Mouse (Mus musculus) MEL (cell line): ENCODE data around the gene 4930415O20Rik. TPM values are rescaled to one million over a fixed set of nuclear protein-coding genes. Genes with fewer than 3 reads are reported as not detected.

Experiments used
- DNase-seq: peaks from one replicate; pipeline ENCODE4 v3.0.0; 2011; ENCODE audit warnings: low read depth, low spot score
- H3K27ac ChIP-seq: 2 replicates; pipeline ENCODE4 v1.5.1; 2012; ENCODE audit warnings: low read depth, mild to moderate bottlenecking, control low read depth, low read length, moderate library complexity; ENCODE audit not compliant: control insufficient read depth
- H3K27me3 ChIP-seq, 2 experiments: fragments of 150-350 bp in 1 of 2; sonication (generic) in 1 of 2; 2 replicates each; pipeline ENCODE4 v1.6.1; 2012; ENCODE audit warnings: low read length in 2 of 2, mild to moderate bottlenecking in 2 of 2, improper control_type of control experiment in 1 of 2, moderate library complexity in 1 of 2; ENCODE audit not compliant: insufficient read depth in 2 of 2, control insufficient read depth in 1 of 2
- H3K36me3 ChIP-seq, 2 experiments: 2 replicates each; pipeline ENCODE4 v1.6.1; 2012 to 2014; ENCODE audit warnings: low read length in 2 of 2, improper control_type of control experiment in 1 of 2, inconsistent platforms in 1 of 2, mild to moderate bottlenecking in 1 of 2; ENCODE audit not compliant: insufficient read depth in 2 of 2, control insufficient read depth in 1 of 2
- H3K4me1 ChIP-seq, 2 experiments: fragments of 150-350 bp in 1 of 2; sonication (generic) in 1 of 2; 2 replicates each; pipeline ENCODE4 v1.6.1; 2012; ENCODE audit warnings: low read length in 2 of 2, improper control_type of control experiment in 1 of 2, mild to moderate bottlenecking in 1 of 2; ENCODE audit not compliant: insufficient read depth in 2 of 2, control insufficient read depth in 1 of 2
- H3K4me3 ChIP-seq, 2 experiments: fragments of 150-350 bp in 1 of 2; sonication (generic) in 1 of 2; 2 replicates each; pipeline ENCODE4 v1.5.1; 2012; ENCODE audit warnings: low read depth in 2 of 2, low read length in 2 of 2, mild to moderate bottlenecking in 2 of 2, moderate library complexity in 2 of 2, control low read depth in 1 of 2, improper control_type of control experiment in 1 of 2; ENCODE audit not compliant: control insufficient read depth in 1 of 2, insufficient read depth in 1 of 2
- H3K79me2 ChIP-seq: 2 replicates; pipeline ENCODE4 v1.6.1; 2012; ENCODE audit warnings: mild to moderate bottlenecking, low read length, moderate library complexity; ENCODE audit not compliant: control insufficient read depth, poor library complexity, insufficient read depth
- H3K9ac ChIP-seq: 2 replicates; pipeline ENCODE4 v1.6.1; 2012; ENCODE audit warnings: low read depth, mild to moderate bottlenecking, control low read depth, low read length, moderate library complexity; ENCODE audit not compliant: control insufficient read depth, poor library complexity, severe bottlenecking
- H3K9me3 ChIP-seq: fragments of 150-350 bp; sonication (generic); replicated peaks from 2 replicates; pipeline ENCODE4 v1.6.1; 2012; ENCODE audit warnings: mild to moderate bottlenecking, low read length, improper control_type of control experiment, moderate library complexity; ENCODE audit not compliant: insufficient read depth
- BHLHE40 ChIP-seq: IDR thresholded peaks from 2 replicates; pipeline ENCODE4 v1.6.1; 2012; ENCODE audit warnings: low read depth, mild to moderate bottlenecking, inconsistent platforms, low read length, improper control_type of control experiment, borderline replicate concordance
- CHD2 ChIP-seq: IDR thresholded peaks from 2 replicates; pipeline ENCODE4 v1.6.1; 2011; ENCODE audit warnings: low read length, improper control_type of control experiment
- CTCF ChIP-seq, 3 experiments: IDR thresholded peaks in 2 of 3; conservative IDR thresholded peaks in 1 of 3; 2 replicates each; pipeline ENCODE4 v1.5.1; 2011 to 2012; ENCODE audit warnings: low read length in 3 of 3, low read depth in 2 of 3, mild to moderate bottlenecking in 2 of 3, improper control_type of control experiment in 1 of 3, inconsistent platforms in 1 of 3, mixed read lengths in 1 of 3, moderate library complexity in 1 of 3; ENCODE audit not compliant: control insufficient read depth in 1 of 3, insufficient read depth in 1 of 3, poor library complexity in 1 of 3, severe bottlenecking in 1 of 3
- E2F4 ChIP-seq: IDR thresholded peaks from 2 replicates; pipeline ENCODE4 v1.6.1; 2011; ENCODE audit warnings: low read depth, low read length, improper control_type of control experiment, borderline replicate concordance
- EP300 ChIP-seq, 2 experiments: IDR thresholded peaks; 2 replicates each; pipeline ENCODE4 v1.6.1; 2011; ENCODE audit warnings: improper control_type of control experiment in 2 of 2, low read length in 2 of 2, low read depth in 1 of 2, mild to moderate bottlenecking in 1 of 2
- ETS1 ChIP-seq: IDR thresholded peaks from 2 replicates; pipeline ENCODE4 v1.6.1; 2012; ENCODE audit warnings: low read depth, mild to moderate bottlenecking, inconsistent platforms, low read length, improper control_type of control experiment, moderate library complexity
- GABPA ChIP-seq: IDR thresholded peaks from 2 replicates; pipeline ENCODE4 v1.6.1; 2012; ENCODE audit warnings: low read depth, mild to moderate bottlenecking, inconsistent platforms, low read length, improper control_type of control experiment, moderate library complexity
- GATA1 ChIP-seq: IDR thresholded peaks from 2 replicates; pipeline ENCODE4 v1.6.1; 2011; ENCODE audit warnings: low read depth, low read length, improper control_type of control experiment
- HCFC1 ChIP-seq: IDR thresholded peaks from 2 replicates; pipeline ENCODE4 v1.6.1; 2012; ENCODE audit warnings: low read depth, mild to moderate bottlenecking, inconsistent platforms, low read length, improper control_type of control experiment, moderate library complexity
- JUND ChIP-seq: IDR thresholded peaks from 2 replicates; pipeline ENCODE4 v1.6.1; 2011; ENCODE audit warnings: low read depth, mild to moderate bottlenecking, improper control_type of control experiment, low read length
- KAT2A ChIP-seq: conservative IDR thresholded peaks from 2 replicates; pipeline ENCODE4 v1.6.1; 2012; ENCODE audit warnings: low read depth, low read length, improper control_type of control experiment, inconsistent platforms
- MAFK ChIP-seq: IDR thresholded peaks from 2 replicates; pipeline ENCODE4 v1.6.1; 2011; ENCODE audit warnings: low read depth, mild to moderate bottlenecking, low read length, improper control_type of control experiment, borderline replicate concordance
- MAZ ChIP-seq: IDR thresholded peaks from 2 replicates; pipeline ENCODE4 v1.6.1; 2012; ENCODE audit warnings: low read depth, mild to moderate bottlenecking, inconsistent platforms, low read length, improper control_type of control experiment
- MEF2A ChIP-seq: IDR thresholded peaks from 2 replicates; pipeline ENCODE4 v1.6.1; 2014; ENCODE audit warnings: low read depth, mild to moderate bottlenecking, inconsistent platforms, low read length, improper control_type of control experiment; ENCODE audit not compliant: poor library complexity, insufficient replicate concordance, severe bottlenecking; ENCODE audit errors: extremely low read depth
- MXI1 ChIP-seq: IDR thresholded peaks from 2 replicates; pipeline ENCODE4 v1.6.1; 2011; ENCODE audit warnings: mild to moderate bottlenecking, low read depth, low read length, improper control_type of control experiment
- MYB ChIP-seq: IDR thresholded peaks from 2 replicates; pipeline ENCODE4 v1.6.1; 2011; ENCODE audit warnings: mild to moderate bottlenecking, low read depth, low read length, improper control_type of control experiment
- MYC ChIP-seq: IDR thresholded peaks from 2 replicates; pipeline ENCODE4 v1.6.1; 2011; ENCODE audit warnings: low read depth, mild to moderate bottlenecking, low read length, improper control_type of control experiment, moderate library complexity
- NELFE ChIP-seq: IDR thresholded peaks from 2 replicates; pipeline ENCODE4 v1.6.1; 2011; ENCODE audit warnings: low read depth, low read length, improper control_type of control experiment
- NRF1 ChIP-seq: IDR thresholded peaks from 2 replicates; pipeline ENCODE4 v1.6.1; 2014; ENCODE audit warnings: low read depth, mild to moderate bottlenecking, inconsistent platforms, low read length, improper control_type of control experiment, moderate library complexity; ENCODE audit not compliant: poor library complexity, insufficient read depth, severe bottlenecking
- POLR2A ChIP-seq, 2 experiments: IDR thresholded peaks; 2 replicates each; pipeline ENCODE4 v1.6.1; 2011 to 2012; ENCODE audit warnings: low read length in 2 of 2, mild to moderate bottlenecking in 2 of 2, control low read depth in 1 of 2, improper control_type of control experiment in 1 of 2, low read depth in 1 of 2, moderate library complexity in 1 of 2; ENCODE audit not compliant: control insufficient read depth in 1 of 2, insufficient read depth in 1 of 2, poor library complexity in 1 of 2
- POLR2AphosphoS5 ChIP-seq: IDR thresholded peaks from 2 replicates; pipeline ENCODE4 v1.6.1; 2012; ENCODE audit warnings: low read depth, borderline replicate concordance, mild to moderate bottlenecking, inconsistent platforms, low read length, moderate library complexity, mixed read lengths
- RAD21 ChIP-seq: IDR thresholded peaks from 2 replicates; pipeline ENCODE4 v1.6.1; 2011; ENCODE audit warnings: mild to moderate bottlenecking, low read depth, low read length, improper control_type of control experiment
- RCOR1 ChIP-seq: IDR thresholded peaks from 2 replicates; pipeline ENCODE4 v1.6.1; 2012; ENCODE audit warnings: low read depth, mild to moderate bottlenecking, inconsistent platforms, low read length, improper control_type of control experiment
- SIN3A ChIP-seq: IDR thresholded peaks from 2 replicates; pipeline ENCODE4 v1.6.1; 2012; ENCODE audit warnings: low read length, improper control_type of control experiment, inconsistent platforms
- SMC3 ChIP-seq: IDR thresholded peaks from 2 replicates; pipeline ENCODE4 v1.6.1; 2011; ENCODE audit warnings: low read depth, low read length, improper control_type of control experiment
- TAL1 ChIP-seq: IDR thresholded peaks from 2 replicates; pipeline ENCODE4 v1.6.1; 2012; ENCODE audit warnings: mild to moderate bottlenecking, inconsistent platforms, low read length, moderate library complexity, mixed read lengths
- TBP ChIP-seq: IDR thresholded peaks from 2 replicates; pipeline ENCODE4 v1.8.0; 2011; ENCODE audit warnings: low read depth, low read length, improper control_type of control experiment
- TCF12 ChIP-seq: IDR thresholded peaks from 2 replicates; pipeline ENCODE4 v1.6.1; 2014; ENCODE audit warnings: low read depth, mild to moderate bottlenecking, inconsistent platforms, low read length, improper control_type of control experiment, moderate library complexity
- UBTF ChIP-seq: IDR thresholded peaks from 2 replicates; pipeline ENCODE4 v1.6.1; 2012; ENCODE audit warnings: low read depth, mild to moderate bottlenecking, inconsistent platforms, low read length, improper control_type of control experiment, moderate library complexity, borderline replicate concordance; ENCODE audit not compliant: insufficient read depth
- USF1 ChIP-seq: IDR thresholded peaks from 2 replicates; pipeline ENCODE4 v1.6.1; 2014; ENCODE audit warnings: low read depth, mild to moderate bottlenecking, inconsistent platforms, low read length, improper control_type of control experiment, moderate library complexity
- USF2 ChIP-seq, 2 experiments: IDR thresholded peaks; 2 replicates each; pipeline ENCODE4 v1.6.1; 2011 to 2012; ENCODE audit warnings: improper control_type of control experiment in 2 of 2, low read length in 2 of 2, borderline replicate concordance in 1 of 2, inconsistent platforms in 1 of 2, low read depth in 1 of 2, mild to moderate bottlenecking in 1 of 2; ENCODE audit not compliant: insufficient read depth in 1 of 2
- ZC3H11A ChIP-seq: IDR thresholded peaks from 2 replicates; pipeline ENCODE4 v1.6.1; 2012; ENCODE audit warnings: low read depth, mild to moderate bottlenecking, inconsistent platforms, low read length, improper control_type of control experiment
- ZKSCAN1 ChIP-seq: IDR thresholded peaks from 2 replicates; pipeline ENCODE4 v1.6.1; 2012; ENCODE audit warnings: low read depth, mild to moderate bottlenecking, inconsistent platforms, low read length, improper control_type of control experiment, moderate library complexity
- ZMIZ1 ChIP-seq: IDR thresholded peaks from 2 replicates; pipeline ENCODE4 v1.6.1; 2012; ENCODE audit warnings: low read depth, mild to moderate bottlenecking, inconsistent platforms, low read length, improper control_type of control experiment, moderate library complexity
- ZNF384 ChIP-seq: IDR thresholded peaks from 2 replicates; pipeline ENCODE4 v1.6.1; 2012; ENCODE audit warnings: low read depth, mild to moderate bottlenecking, inconsistent platforms, low read length, improper control_type of control experiment
- polyA plus RNA-seq, 2 experiments: library from polyadenylated mRNA; stranded (reverse) in 1 of 2; unstranded in 1 of 2; fragments of >175 nt in 1 of 2; fragments of >200 nt in 1 of 2; gene quantifications; 2 replicates each; pipeline versions ENCODE4 v1.2.1 to v1.2.4; 2012; ENCODE audit warnings: low replicate concordance in 2 of 2, low read depth in 1 of 2; ENCODE audit not compliant: insufficient read length in 2 of 2, insufficient read depth in 1 of 2, missing spikeins in 1 of 2
- total RNA-seq: library from RNA; depleted of rRNA; stranded (reverse); fragments of 300-350 nt; gene quantifications from 2 replicates; pipeline ENCODE4 v1.2.3, GENCODE M21; 2012

Gene 4930415O20Rik
- total and polyA plus RNA-seq, 3 experiments: 0.31 to 0.50 TPM; not detected in 1

DNA sequence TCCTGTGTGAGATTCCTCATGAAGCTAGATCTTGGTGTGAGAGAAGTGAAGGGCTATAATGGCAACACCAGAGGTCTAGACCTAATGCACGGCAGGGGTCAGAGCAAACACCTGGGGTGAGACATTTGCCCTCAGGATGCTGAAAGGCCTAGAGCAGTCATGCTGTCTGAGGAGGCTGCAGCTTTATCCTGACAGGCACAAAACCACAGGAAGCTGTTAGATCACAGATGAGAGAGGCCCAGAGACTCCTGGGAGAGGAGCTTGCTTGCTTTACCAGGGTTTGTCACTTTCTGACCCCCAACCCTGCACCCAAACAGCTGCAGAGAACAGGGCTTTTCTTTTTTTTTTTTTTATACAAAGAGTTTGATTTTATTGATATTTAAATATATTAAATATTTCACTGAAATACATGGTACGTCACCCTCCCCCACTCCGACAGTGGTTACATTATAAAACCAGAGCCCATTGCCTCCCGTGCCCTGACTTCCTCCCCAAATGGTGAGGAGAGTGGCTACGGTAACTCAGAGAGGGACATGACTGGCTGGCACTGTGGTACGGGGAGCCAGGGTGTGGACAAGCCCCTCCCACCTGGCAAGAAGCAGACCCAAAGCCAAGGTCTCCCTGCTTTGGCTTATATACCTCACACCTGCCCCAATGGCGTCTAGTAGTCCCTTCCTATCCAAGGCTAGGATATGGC is 19.0 kb downstream of the 4930415O20Rik start:
- Histone ChIP-seq H3K9me3 (no peaks in the 10 kb centered on the region), H3K27ac (peak overlapping the region; percentile 51), H3K4me3 (no peak overlapping the region), H3K4me1 (peaks cover 40 to 51% of the 10 kb centered on the region in 2 experiments), H3K36me3 (peaks cover 7 to 42% of the 10 kb centered on the region in 2 experiments; a peak in 3 of 4 replicates), H3K27me3 (no peaks in the 10 kb centered on the region), H3K9ac (no peak overlapping the region), H3K79me2 (no peaks in the 10 kb centered on the region)
- DNase-seq: peak; percentile 71
- TF ChIP-seq POLR2A (IDR thresholded peaks at IDR 0.05; ENCODE audit: control insufficient read depth in 1 of 2, insufficient read depth in 1 of 2, low read depth in 1 of 2, low read length in 2 of 2, poor library complexity in 1 of 2) (peak in 1 of 2 experiments; percentile 14; a peak in 1 of 4 replicates), MEF2A (no peak), NELFE (no peak), GATA1 (peak; percentile 44; the same call in 1 of the 2 replicates), MYB (0 out of 2 replicates have a peak, but pooled peaks have one; percentile 19), RAD21 (no peak), SIN3A (peak; percentile 76), MAZ (peak; percentile 42; the same call in 1 of the 2 replicates), BHLHE40 (no peak), USF2 (IDR thresholded peaks at IDR 0.05; ENCODE audit: borderline replicate concordance in 1 of 2, insufficient read depth in 1 of 2, low read depth in 1 of 2, low read length in 2 of 2) (no peak), EP300 (IDR thresholded peaks at IDR 0.05; ENCODE audit: low read depth in 1 of 2, low read length in 2 of 2) (peak; percentile 80 to 86), ZMIZ1 (no peak), JUND (no peak), NRF1 (no peak), ZC3H11A (no peak), RCOR1 (peak; percentile 73), ZKSCAN1 (no peak), MYC (0 out of 2 replicates have a peak, but pooled peaks have one; percentile 31), ETS1 (peak; percentile 77), POLR2AphosphoS5 (no peak), HCFC1 (peak; percentile 36; the same call in 1 of the 2 replicates), USF1 (0 out of 2 replicates have a peak, but pooled peaks have one; percentile 23), GABPA (no peak), TCF12 (peak; percentile 73; the same call in 1 of the 2 replicates), TAL1 (peak; percentile 47; the same call in 1 of the 2 replicates), MAFK (no peak), E2F4 (no peak), KAT2A (no peak), SMC3 (no peak), MXI1 (peak; percentile 76), TBP (no peak), UBTF (no peak), CTCF (IDR thresholded peaks at IDR 0.05 in 2 of 3, conservative IDR thresholded peaks at IDR 0.05 in 1 of 3; ENCODE audit: control insufficient read depth in 1 of 3, insufficient read depth in 1 of 3, low read depth in 2 of 3, low read length in 3 of 3, poor library complexity in 1 of 3, severe bottlenecking in 1 of 3) (no peak), CHD2 (no peak), ZNF384 (peak; percentile 64; the same call in 1 of the 2 replicates)
